Mouse (Mus musculus) G1E (cell line): ENCODE results near the gene Napepld.

Experiments
- CTCF ChIP-seq: IDR thresholded peaks from 2 replicates; pipeline ENCODE4 v1.5.1; 2012; ENCODE audit warnings: low read depth, low read length, inconsistent platforms, mixed read lengths
- GATA1 ChIP-seq: IDR thresholded peaks from 2 replicates; pipeline ENCODE4 v1.6.1; 2012; ENCODE audit warnings: borderline replicate concordance, low read length, inconsistent platforms, mixed read lengths
- GATA2 ChIP-seq: IDR thresholded peaks from 2 replicates; pipeline ENCODE4 v1.6.1; 2012; ENCODE audit warnings: low read depth, low read length, inconsistent platforms, borderline replicate concordance
- TAL1 ChIP-seq: conservative IDR thresholded peaks from 2 replicates; pipeline ENCODE4 v1.6.1; 2012; ENCODE audit warnings: low read depth, low read length, inconsistent platforms, mixed read lengths

- TF ChIP-seq CTCF (no peak), TAL1 (no peak), GATA2 (no peak), GATA1 (no peak)
Measured at GRCm38 (mm10) chr5:21745966-21746365, 44.8 kb upstream of the Napepld start.
